Mouse (Mus musculus): ENCODE measurements around the gene Abca15. TPM values are rescaled to one million over a fixed set of nuclear protein-coding genes. Genes with fewer than 3 reads are reported as not detected.

Gene Abca15
- not detected in 2 replicates for polyA plus RNA-seq (2015; fragmentation: Nextera tagmentation; extraction: Ambion mirVana)

DNA sequence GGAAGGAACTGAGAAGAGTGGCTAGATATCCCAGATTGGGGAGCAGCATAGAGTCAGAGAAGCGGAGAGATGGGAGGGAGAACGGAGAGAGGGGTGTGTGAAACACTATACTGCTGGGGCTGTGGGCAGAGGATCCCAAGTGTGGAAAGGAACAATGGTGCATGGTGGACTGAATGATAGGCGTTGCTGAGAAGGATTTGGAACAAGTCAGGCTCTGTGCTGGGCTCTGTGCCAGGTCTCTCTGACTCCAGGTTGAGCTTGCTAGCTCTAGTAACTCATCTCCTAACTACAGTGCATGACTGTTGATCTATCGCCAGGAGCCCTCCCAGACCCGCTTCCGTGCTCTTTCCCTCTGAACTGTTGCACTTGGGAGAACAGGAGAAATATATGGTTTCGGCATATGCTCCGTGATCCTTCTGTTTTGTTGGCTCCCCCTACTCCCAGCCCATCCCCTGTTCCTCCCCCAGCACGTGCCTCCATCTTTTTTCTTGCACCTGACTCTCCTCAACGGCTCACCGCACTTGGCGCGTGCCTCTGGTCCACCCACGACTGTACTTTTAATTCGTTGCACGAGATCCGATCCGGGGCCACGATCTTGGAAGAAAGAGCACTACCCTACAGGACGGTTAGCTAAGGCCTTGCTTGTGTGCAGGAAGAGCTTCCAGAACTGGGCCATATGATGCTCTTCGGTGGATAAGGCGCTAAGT lies at the start of gene Abca15:
Gene Abca15 (plus strand): TSS at position 584 of the 707 bp plus-strand sequence.

DNA sequence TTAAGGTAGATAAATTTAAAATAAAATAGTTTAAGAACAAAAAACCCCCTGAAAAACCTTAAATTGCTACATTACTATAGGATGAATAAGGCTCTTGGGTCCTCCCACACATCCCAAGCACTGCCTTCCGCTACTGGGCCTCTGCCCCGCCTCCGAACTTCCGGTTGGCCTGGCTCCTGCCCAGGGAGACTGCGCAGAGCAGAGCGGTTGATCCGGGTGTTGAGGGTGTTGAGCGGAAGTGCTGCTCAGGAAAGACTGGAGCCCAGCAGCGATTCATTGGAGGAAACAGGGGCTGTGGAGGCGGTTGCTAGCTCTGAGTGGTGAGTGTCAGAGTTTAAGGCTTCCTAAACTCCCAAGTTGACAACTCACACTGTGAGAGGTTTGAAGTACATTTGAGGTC lies 81.0 kb downstream of the Abca15 start, which contains the start of gene Abca16:
Gene Abca16 (plus strand): TSS at position 201 of the 400 bp plus-strand sequence.

Other genes starting within 250 kb of the Abca15 start
- not detected in 2 replicates for gene Dnah3, start 233.4 kb upstream of the Abca15 start, polyA plus RNA-seq (2015; fragmentation: Nextera tagmentation; extraction: Ambion mirVana)
- 8.6 and 12.9 TPM in 2 replicates for gene Tmem159, start 226.3 kb upstream of the Abca15 start, polyA plus RNA-seq (2015; fragmentation: Nextera tagmentation; extraction: Ambion mirVana)
- gene Zp2, start 183.4 kb upstream of the Abca15 start, polyA plus RNA-seq (2015; fragmentation: Nextera tagmentation; extraction: Ambion mirVana): not detected in 2 replicates
- gene Anks4b, start 154.8 kb upstream of the Abca15 start, polyA plus RNA-seq (2015; fragmentation: Nextera tagmentation; extraction: Ambion mirVana): not detected in 2 replicates
- 0.58 and 0.71 TPM in 2 replicates for gene Crym, start 126.6 kb upstream of the Abca15 start, polyA plus RNA-seq (2015; fragmentation: Nextera tagmentation; extraction: Ambion mirVana)
- not detected in 2 replicates for gene Abca14, start 124.7 kb upstream of the Abca15 start, polyA plus RNA-seq (2015; fragmentation: Nextera tagmentation; extraction: Ambion mirVana)
- gene Abca16, start 81.0 kb downstream of the Abca15 start, polyA plus RNA-seq (2015; fragmentation: Nextera tagmentation; extraction: Ambion mirVana): not detected in 2 replicates